Mouse (Mus musculus): ENCODE data around the gene Tmem141. TPM values are rescaled to one million over a fixed set of nuclear protein-coding genes. Genes with fewer than 3 reads are reported as not detected.

Gene Tmem141
- 124 and 149 TPM in 2 replicates for polyA plus RNA-seq (2015; fragmentation: Nextera tagmentation; extraction: Ambion mirVana)

GRCm38 (mm10) chr2:25621229-25622200, at the start of gene Tmem141:
Tmem141 (minus strand) TSS chr2:25622005.

GRCm38 (mm10) chr2:25657652-25658051, 35.8 kb upstream of the Tmem141 start, which contains the start of gene Lcn5:
Lcn5 (plus strand) TSS chr2:25657952.

GRCm38 (mm10) chr2:25652902-25653301, 31.1 kb upstream of the Tmem141 start, which contains the start of gene Lcn8:
Lcn8 (plus strand) TSS chr2:25653120.

GRCm38 (mm10) chr2:25627811-25628210, 6.0 kb upstream of the Tmem141 start, which contains the start of gene Fcna:
Fcna (minus strand) TSS chr2:25628030.

GRCm38 (mm10) chr2:25617578-25617977, 4.2 kb downstream of the Tmem141 start, which contains the start of gene Ccdc183:
Ccdc183 (minus strand) TSS chr2:25617678.

GRCm38 (mm10) chr2:25607761-25608622, 13.8 kb downstream of the Tmem141 start, which contains the start of gene Rabl6:
Rabl6 (minus strand) TSS chr2:25608521.

GRCm38 (mm10) chr2:25581294-25581864, 40.4 kb downstream of the Tmem141 start, which contains the start of gene Ajm1:
Ajm1 (minus strand) TSS chr2:25581757.

GRCm38 (mm10) chr2:25574579-25575431, 47.0 kb downstream of the Tmem141 start, which contains the start of the genes Mamdc4 and Phpt1:
Mamdc4 (minus strand) TSS chr2:25574845.
Phpt1 (minus strand) TSS chr2:25575224.

Other genes starting within 250 kb of the Tmem141 start
- gene Sapcd2, start 249.7 kb downstream of the Tmem141 start, polyA plus RNA-seq (2015; fragmentation: Nextera tagmentation; extraction: Ambion mirVana): 8.1 and 10.7 TPM in 2 replicates
- gene Entpd2, start 226.1 kb downstream of the Tmem141 start, polyA plus RNA-seq (2015; fragmentation: Nextera tagmentation; extraction: Ambion mirVana): 13.6 and 20.3 TPM in 2 replicates
- 93.9 and 115 TPM in 2 replicates for gene Npdc1, start 222.7 kb downstream of the Tmem141 start, polyA plus RNA-seq (2015; fragmentation: Nextera tagmentation; extraction: Ambion mirVana)
- gene Fut7, start 198.7 kb downstream of the Tmem141 start, polyA plus RNA-seq (2015; fragmentation: Nextera tagmentation; extraction: Ambion mirVana): 0.14 and 0.22 TPM in 2 replicates
- 4.9 and 6.6 TPM in 2 replicates for gene Abca2, start 193.3 kb downstream of the Tmem141 start, polyA plus RNA-seq (2015; fragmentation: Nextera tagmentation; extraction: Ambion mirVana)
- 6.1 and 6.2 TPM in 2 replicates for gene Clic3, start 165.2 kb downstream of the Tmem141 start, polyA plus RNA-seq (2015; fragmentation: Nextera tagmentation; extraction: Ambion mirVana)
- gene Paxx, start 160.9 kb downstream of the Tmem141 start, polyA plus RNA-seq (2015; fragmentation: Nextera tagmentation; extraction: Ambion mirVana): 53.8 and 58.8 TPM in 2 replicates
- 8.3 and 9.6 TPM in 2 replicates for gene Ptgds, start 152.0 kb downstream of the Tmem141 start, polyA plus RNA-seq (2015; fragmentation: Nextera tagmentation; extraction: Ambion mirVana)
- not detected in 2 replicates for gene Lcn12, start 128.1 kb downstream of the Tmem141 start, polyA plus RNA-seq (2015; fragmentation: Nextera tagmentation; extraction: Ambion mirVana)
- gene Fbxw5, start 121.3 kb downstream of the Tmem141 start, polyA plus RNA-seq (2015; fragmentation: Nextera tagmentation; extraction: Ambion mirVana): 52.9 and 75.8 TPM in 2 replicates
- 6.4 and 7.1 TPM in 2 replicates for gene C8g, start 120.3 kb downstream of the Tmem141 start, polyA plus RNA-seq (2015; fragmentation: Nextera tagmentation; extraction: Ambion mirVana)
- gene Traf2, start 75.1 kb downstream of the Tmem141 start, polyA plus RNA-seq (2015; fragmentation: Nextera tagmentation; extraction: Ambion mirVana): 15.4 and 20.6 TPM in 2 replicates
- 273 and 345 TPM in 2 replicates for gene Edf1, start 64.2 kb downstream of the Tmem141 start, polyA plus RNA-seq (2015; fragmentation: Nextera tagmentation; extraction: Ambion mirVana)
- 1.3 and 2.6 TPM in 2 replicates for gene Mamdc4, start 47.2 kb downstream of the Tmem141 start, polyA plus RNA-seq (2015; fragmentation: Nextera tagmentation; extraction: Ambion mirVana)
- gene Phpt1, start 46.8 kb downstream of the Tmem141 start, polyA plus RNA-seq (2015; fragmentation: Nextera tagmentation; extraction: Ambion mirVana): 140 and 158 TPM in 2 replicates
- 1.3 and 2.1 TPM in 2 replicates for gene Ajm1, start 40.2 kb downstream of the Tmem141 start, polyA plus RNA-seq (2015; fragmentation: Nextera tagmentation; extraction: Ambion mirVana)
- 42.6 and 68.2 TPM in 2 replicates for gene Rabl6, start 13.5 kb downstream of the Tmem141 start, polyA plus RNA-seq (2015; fragmentation: Nextera tagmentation; extraction: Ambion mirVana)
- 0.50 and 0.87 TPM in 2 replicates for gene Ccdc183, start 4.3 kb downstream of the Tmem141 start, polyA plus RNA-seq (2015; fragmentation: Nextera tagmentation; extraction: Ambion mirVana)
- 55.5 and 82.4 TPM in 2 replicates for gene Fcna, start 6.0 kb upstream of the Tmem141 start, polyA plus RNA-seq (2015; fragmentation: Nextera tagmentation; extraction: Ambion mirVana)
- not detected in 2 replicates for gene Lcn8, start 31.1 kb upstream of the Tmem141 start, polyA plus RNA-seq (2015; fragmentation: Nextera tagmentation; extraction: Ambion mirVana)
- 0.21 and 0.44 TPM in 2 replicates for gene Lcn5, start 35.9 kb upstream of the Tmem141 start, polyA plus RNA-seq (2015; fragmentation: Nextera tagmentation; extraction: Ambion mirVana)
- 0.48 TPM in 1 of 2 replicates, not detected in the other for gene Lcn6, start 54.8 kb upstream of the Tmem141 start, polyA plus RNA-seq (2015; fragmentation: Nextera tagmentation; extraction: Ambion mirVana)
- not detected in 2 replicates for gene Lcn10, start 60.7 kb upstream of the Tmem141 start, polyA plus RNA-seq (2015; fragmentation: Nextera tagmentation; extraction: Ambion mirVana)
- 3.7 and 14.1 TPM in 2 replicates for gene Obp2a, start 78.0 kb upstream of the Tmem141 start, polyA plus RNA-seq (2015; fragmentation: Nextera tagmentation; extraction: Ambion mirVana)
- 110 and 186 TPM in 2 replicates for gene Bmyc, start 84.7 kb upstream of the Tmem141 start, polyA plus RNA-seq (2015; fragmentation: Nextera tagmentation; extraction: Ambion mirVana)
- not detected in 2 replicates for gene Obp2b, start 115.0 kb upstream of the Tmem141 start, polyA plus RNA-seq (2015; fragmentation: Nextera tagmentation; extraction: Ambion mirVana)
- not detected in 2 replicates for gene Lcn3, start 143.6 kb upstream of the Tmem141 start, polyA plus RNA-seq (2015; fragmentation: Nextera tagmentation; extraction: Ambion mirVana)
- not detected in 2 replicates for gene Lcn11, start 155.0 kb upstream of the Tmem141 start, polyA plus RNA-seq (2015; fragmentation: Nextera tagmentation; extraction: Ambion mirVana)
- not detected in 2 replicates for gene Gm13539, start 160.3 kb upstream of the Tmem141 start, polyA plus RNA-seq (2015; fragmentation: Nextera tagmentation; extraction: Ambion mirVana)
- not detected in 2 replicates for gene Glt6d1, start 193.8 kb upstream of the Tmem141 start, polyA plus RNA-seq (2015; fragmentation: Nextera tagmentation; extraction: Ambion mirVana)
- gene Lcn9, start 201.1 kb upstream of the Tmem141 start, polyA plus RNA-seq (2015; fragmentation: Nextera tagmentation; extraction: Ambion mirVana): not detected in 2 replicates
- gene Sohlh1, start 225.2 kb upstream of the Tmem141 start, polyA plus RNA-seq (2015; fragmentation: Nextera tagmentation; extraction: Ambion mirVana): 0.09 TPM in 1 of 2 replicates, not detected in the other
- 3.0 and 3.6 TPM in 2 replicates for gene Kcnt1, start 241.7 kb upstream of the Tmem141 start, polyA plus RNA-seq (2015; fragmentation: Nextera tagmentation; extraction: Ambion mirVana)